Mouse (Mus musculus): ENCODE results near the gene Cops7b.
A peak's percentile ranks its signal among the peaks of the same experiment; 100 is the strongest.
"Not testable (repeated sequence)": the region's sequence is repeated elsewhere in the genome, so short reads cannot be mapped to it uniquely, and the experiment has no call there.

Gene Cops7b

GRCm38 (mm10) chr1:86582451-86583096, at the start of gene Cops7b, which contains the start of gene Pde6d:
TSS of gene Cops7b (plus strand) at chr1:86582904.
TSS of gene Pde6d (minus strand) at chr1:86582629.
- peak; percentile 98 for DNase-seq (ENCODE audit: extremely low spot score, low read depth, low spot score)

- DNase-seq (ENCODE audit: extremely low spot score, low read depth, low spot score): no peak
These were observed 49.1 kb upstream of the Cops7b start for GRCm38 (mm10) chr1:86533411-86534130.

GRCm38 (mm10) chr1:86538383-86538782, 44.3 kb upstream of the Cops7b start:
- DNase-seq (ENCODE audit: extremely low spot score, low read depth, low spot score): no peak

GRCm38 (mm10) chr1:86539583-86539982, 43.1 kb upstream of the Cops7b start:
- not testable (repeated sequence) for DNase-seq (ENCODE audit: extremely low spot score, low read depth, low spot score)

GRCm38 (mm10) chr1:86542584-86542983, 40.1 kb upstream of the Cops7b start:
- DNase-seq (ENCODE audit: extremely low spot score, low read depth, low spot score): no peak

- DNase-seq (ENCODE audit: extremely low spot score, low read depth, low spot score): no peak
These were observed 35.9 kb upstream of the Cops7b start for GRCm38 (mm10) chr1:86546797-86547196.

- DNase-seq (ENCODE audit: extremely low spot score, low read depth, low spot score): no peak
These were observed 31.4 kb upstream of the Cops7b start for GRCm38 (mm10) chr1:86551299-86551698.

GRCm38 (mm10) chr1:86551877-86552276, 30.8 kb upstream of the Cops7b start:
- no peak for DNase-seq (ENCODE audit: extremely low spot score, low read depth, low spot score)

GRCm38 (mm10) chr1:86555665-86556064, 27.0 kb upstream of the Cops7b start:
- no peak for DNase-seq (ENCODE audit: extremely low spot score, low read depth, low spot score)

GRCm38 (mm10) chr1:86557872-86558271, 24.8 kb upstream of the Cops7b start:
- no peak for DNase-seq (ENCODE audit: extremely low spot score, low read depth, low spot score)

- DNase-seq (ENCODE audit: extremely low spot score, low read depth, low spot score): no peak
These were observed 23.5 kb upstream of the Cops7b start for GRCm38 (mm10) chr1:86559232-86559631.

GRCm38 (mm10) chr1:86562663-86563062, 20.0 kb upstream of the Cops7b start:
- no peak for DNase-seq (ENCODE audit: extremely low spot score, low read depth, low spot score)

GRCm38 (mm10) chr1:86568409-86568808, 14.3 kb upstream of the Cops7b start:
- no peak for DNase-seq (ENCODE audit: extremely low spot score, low read depth, low spot score)

- DNase-seq (ENCODE audit: extremely low spot score, low read depth, low spot score): no peak
These were observed 13.3 kb upstream of the Cops7b start for GRCm38 (mm10) chr1:86569292-86569860.

- DNase-seq (ENCODE audit: extremely low spot score, low read depth, low spot score): no peak
These were observed 11.3 kb upstream of the Cops7b start for GRCm38 (mm10) chr1:86571381-86571780.

- DNase-seq (ENCODE audit: extremely low spot score, low read depth, low spot score): no peak
These were observed 10.8 kb upstream of the Cops7b start for GRCm38 (mm10) chr1:86571941-86572340.

GRCm38 (mm10) chr1:86580426-86580825, 2.3 kb upstream of the Cops7b start:
- DNase-seq (ENCODE audit: extremely low spot score, low read depth, low spot score): no peak

GRCm38 (mm10) chr1:86581692-86582450, 833 bp upstream of the Cops7b start:
- no peak for DNase-seq (ENCODE audit: extremely low spot score, low read depth, low spot score)

- DNase-seq (ENCODE audit: extremely low spot score, low read depth, low spot score): no peak
These were observed 1.0 kb downstream of the Cops7b start for GRCm38 (mm10) chr1:86583709-86584108.

- peak; percentile 47 for DNase-seq (ENCODE audit: extremely low spot score, low read depth, low spot score)
These were observed 4.3 kb downstream of the Cops7b start for GRCm38 (mm10) chr1:86586992-86587391.

GRCm38 (mm10) chr1:86594539-86594938, 11.8 kb downstream of the Cops7b start:
- DNase-seq (ENCODE audit: extremely low spot score, low read depth, low spot score): no peak

Data from hindlimb bud, embryonic 11.5 days (tissue).